Mouse (Mus musculus): ENCODE results near the gene Anks1b.

Anks1b gene

GRCm38 (mm10) chr10:90852432-90852831, 979.1 kb downstream of the Anks1b start:
- no peak for DNase-seq (ENCODE audit: low read depth, low spot score)

GRCm38 (mm10) chr10:90856668-90857067, 983.4 kb downstream of the Anks1b start:
- no peak for DNase-seq (ENCODE audit: low read depth, low spot score)

GRCm38 (mm10) chr10:90859665-90860523, 986.6 kb downstream of the Anks1b start:
- no peak for DNase-seq (ENCODE audit: low read depth, low spot score)

GRCm38 (mm10) chr10:90863881-90864598, 990.7 kb downstream of the Anks1b start:
- DNase-seq (ENCODE audit: low read depth, low spot score): peak; percentile 74

GRCm38 (mm10) chr10:90864599-90864889, 991.2 kb downstream of the Anks1b start:
- DNase-seq (ENCODE audit: low read depth, low spot score): no peak

GRCm38 (mm10) chr10:90873204-90873603, 999.9 kb downstream of the Anks1b start:
- no peak for DNase-seq (ENCODE audit: low read depth, low spot score)

GRCm38 (mm10) chr10:90874166-90874565, 1000.9 kb downstream of the Anks1b start:
- no peak for DNase-seq (ENCODE audit: low read depth, low spot score)

- peak; percentile 46 for DNase-seq (ENCODE audit: low read depth, low spot score)
Observed at GRCm38 (mm10) chr10:90880854-90881560, 1007.7 kb downstream of the Anks1b start.

- DNase-seq (ENCODE audit: low read depth, low spot score): no peak
Observed at GRCm38 (mm10) chr10:90889566-90889965, 1016.3 kb downstream of the Anks1b start.

GRCm38 (mm10) chr10:90892728-90893127, 1019.4 kb downstream of the Anks1b start:
- no peak for DNase-seq (ENCODE audit: low read depth, low spot score)

- DNase-seq (ENCODE audit: low read depth, low spot score): no peak
Observed at GRCm38 (mm10) chr10:90897894-90898293, 1024.6 kb downstream of the Anks1b start.

GRCm38 (mm10) chr10:90904185-90904584, 1030.9 kb downstream of the Anks1b start:
- DNase-seq (ENCODE audit: low read depth, low spot score): no peak

- DNase-seq (ENCODE audit: low read depth, low spot score): no peak
Observed at GRCm38 (mm10) chr10:90907381-90907780, 1034.1 kb downstream of the Anks1b start.

GRCm38 (mm10) chr10:90923476-90923875, 1050.2 kb downstream of the Anks1b start:
- no peak for DNase-seq (ENCODE audit: low read depth, low spot score)

- no peak for DNase-seq (ENCODE audit: low read depth, low spot score)
Observed at GRCm38 (mm10) chr10:90933088-90933487, 1059.8 kb downstream of the Anks1b start.

GRCm38 (mm10) chr10:90934678-90935077, 1061.4 kb downstream of the Anks1b start:
- DNase-seq (ENCODE audit: low read depth, low spot score): no peak

GRCm38 (mm10) chr10:90937721-90938460, 1064.6 kb downstream of the Anks1b start:
- DNase-seq (ENCODE audit: low read depth, low spot score): no peak

- no peak for DNase-seq (ENCODE audit: low read depth, low spot score)
Observed at GRCm38 (mm10) chr10:90940521-90941520, 1067.5 kb downstream of the Anks1b start.

- DNase-seq (ENCODE audit: low read depth, low spot score): no peak
Observed at GRCm38 (mm10) chr10:90942001-90942700, 1068.8 kb downstream of the Anks1b start.

- DNase-seq (ENCODE audit: low read depth, low spot score): no peak
Observed at GRCm38 (mm10) chr10:90947043-90947442, 1073.7 kb downstream of the Anks1b start.
